Mouse (Mus musculus) Patski (cell line): Measurements from ENCODE around the gene Mtcl1. TPM values are rescaled to one million over a fixed set of nuclear protein-coding genes. Genes with fewer than 3 reads are reported as not detected.
"Not testable (repeated sequence)": the region's sequence is repeated elsewhere in the genome, so short reads cannot be mapped to it uniquely, and the experiment has no call there.

ENCODE experiments used
- ATAC-seq: fragments of 100-300 bp; one replicate; pipeline ENCODE4 v1.8.0; 2021
- CTCF ChIA-PET: fragments of 350-600 bp; sonication (Branson Sonifier 250); formaldehyde crosslinking; loops from one replicate; lab custom pipeline; 2022; ENCODE audit warnings: inconsistent platforms; lab: Charles Lee
- POLR2A ChIA-PET: fragments of 350-600 bp; sonication (Branson Sonifier 250); formaldehyde crosslinking; loops from one replicate; lab custom pipeline; 2022; ENCODE audit warnings: antibody characterized with exemption, inconsistent platforms; lab: Charles Lee
- DNase-seq: peaks from one replicate; pipeline ENCODE4 v3.0.0-alpha.2; 2011; ENCODE audit warnings: low read depth, low spot score
- H3K27me3 ChIP-seq: fragments of 371-371 bp; one replicate; pipeline ENCODE4 v1.5.1; 2021
- CTCF ChIP-seq: fragments of 100-300 bp; IDR thresholded peaks from one replicate; pipeline ENCODE4 v1.5.1; 2021
- in situ Hi-C: fragments of 300-500 bp; cut with MboI; formaldehyde crosslinking; loops from 3 replicates; pipeline ENCODE4 v1.11.1; 2018; ENCODE audit warnings: low pct_unique_long_range_greater_than_20kb, mixed read lengths
- polyA plus RNA-seq: library from polyadenylated mRNA; unstranded; gene quantifications from one replicate; pipeline ENCODE4 v1.2.3, GENCODE M21; 2021

Gene Mtcl1
- polyA plus RNA-seq, 1 experiment from 2014 or later, result 17.5 TPM

DNA sequence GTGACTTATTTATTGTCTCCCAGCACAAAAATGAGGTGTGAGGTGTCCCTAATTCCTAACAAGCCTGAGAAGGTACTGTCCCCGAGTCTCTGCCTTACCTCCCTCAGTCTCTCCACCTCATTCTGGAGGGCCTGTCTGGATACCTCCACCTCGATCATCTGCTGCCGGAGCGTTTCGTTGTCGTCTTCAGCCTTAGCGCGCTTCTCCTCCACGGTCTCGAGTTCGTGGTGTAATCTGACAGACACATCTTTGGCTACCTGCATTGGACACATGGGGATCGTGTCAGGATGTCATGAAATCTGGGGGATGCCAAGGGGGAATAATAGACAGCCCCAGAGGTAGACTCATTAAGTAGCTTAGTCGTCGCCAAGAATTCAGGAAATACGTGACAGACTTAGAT lies 13.6 kb downstream of the Mtcl1 start:
- ChIA-PET POLR2A (no interaction called here), CTCF (no interaction called here)
- no peak for ATAC-seq
- DNase-seq, result no peak
- TF ChIP-seq CTCF, result no peak
- in situ Hi-C loops, result no loop called here
- no peaks in the 10 kb centered on the region for H3K27me3 ChIP-seq

DNA sequence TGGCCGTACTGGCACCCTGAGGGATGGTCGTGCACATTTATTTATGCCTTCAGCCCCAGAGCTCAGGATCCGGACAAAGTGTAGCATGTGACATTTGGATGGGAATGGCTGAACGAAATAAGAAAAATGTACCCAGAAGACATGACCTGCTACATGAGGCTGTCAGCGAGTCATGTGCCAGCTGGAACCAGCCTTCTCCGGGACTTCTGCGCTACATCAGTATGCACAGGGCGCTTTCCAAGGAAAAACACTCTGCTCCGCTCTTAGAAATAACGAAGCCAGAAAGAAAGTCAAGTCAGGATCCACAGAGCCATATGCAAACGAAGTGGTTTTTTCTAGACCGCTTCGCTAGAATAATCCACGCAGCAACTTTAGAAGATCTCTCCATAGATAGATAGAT lies 14.5 kb downstream of the Mtcl1 start:
- TF ChIP-seq CTCF, result no peak
- ATAC-seq, result no peak

GRCm38 (mm10) chr17:66434566-66434965 lies 15.0 kb downstream of the Mtcl1 start:
- POLR2A ChIA-PET, result no interaction called here
- no peak for DNase-seq
- CTCF ChIA-PET, result no interaction called here
- ATAC-seq, result no peak
- H3K27me3 ChIP-seq, result no peaks in the 10 kb centered on the region
- TF ChIP-seq CTCF, result no peak
- in situ Hi-C loops, result no loop called here

More for the DNA sequence above, 14.5 kb downstream of the Mtcl1 start:
- no peak for DNase-seq
- POLR2A ChIA-PET, result no interaction called here
- H3K27me3 ChIP-seq, result no peaks in the 10 kb centered on the region
- in situ Hi-C loops, result no loop called here
- CTCF ChIA-PET, result no interaction called here

- in situ Hi-C loops, POLR2A ChIA-PET, CTCF ChIA-PET, H3K27me3 ChIP-seq, ATAC-seq, DNase-seq: not testable (repeated sequence)
Measured at GRCm38 (mm10) chr17:66424601-66425000, 24.9 kb downstream of the Mtcl1 start.

- H3K27me3 ChIP-seq, result no peaks in the 10 kb centered on the region
- in situ Hi-C loops, result no loop called here
- POLR2A ChIA-PET, result no interaction called here
- DNase-seq (no peak), ATAC-seq (no peak)
- no peak for TF ChIP-seq CTCF
- CTCF ChIA-PET, result no interaction called here
Measured at GRCm38 (mm10) chr17:66419421-66419820, 30.1 kb downstream of the Mtcl1 start.

DNA sequence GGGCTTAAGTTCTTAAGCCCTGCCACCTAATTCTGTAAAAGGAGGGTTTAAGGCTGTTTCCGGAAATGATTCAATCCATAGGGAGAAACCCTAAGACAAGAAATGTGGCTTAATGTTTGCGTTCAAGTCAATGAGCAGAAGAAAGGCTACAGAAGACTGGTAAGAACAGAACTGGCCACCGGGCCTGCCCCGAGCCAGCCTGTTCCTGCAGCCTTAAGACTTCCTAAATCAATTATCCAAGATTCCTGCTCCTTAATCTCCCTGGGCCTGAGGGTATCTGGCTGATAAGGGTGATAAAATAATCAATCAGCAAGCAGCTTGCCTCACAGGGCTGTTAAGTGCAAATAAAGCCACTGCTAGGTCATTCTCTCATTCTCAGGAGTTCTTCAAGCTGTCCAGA lies 31.8 kb downstream of the Mtcl1 start:
- in situ Hi-C loops, result no loop called here
- no peak for DNase-seq

DNA sequence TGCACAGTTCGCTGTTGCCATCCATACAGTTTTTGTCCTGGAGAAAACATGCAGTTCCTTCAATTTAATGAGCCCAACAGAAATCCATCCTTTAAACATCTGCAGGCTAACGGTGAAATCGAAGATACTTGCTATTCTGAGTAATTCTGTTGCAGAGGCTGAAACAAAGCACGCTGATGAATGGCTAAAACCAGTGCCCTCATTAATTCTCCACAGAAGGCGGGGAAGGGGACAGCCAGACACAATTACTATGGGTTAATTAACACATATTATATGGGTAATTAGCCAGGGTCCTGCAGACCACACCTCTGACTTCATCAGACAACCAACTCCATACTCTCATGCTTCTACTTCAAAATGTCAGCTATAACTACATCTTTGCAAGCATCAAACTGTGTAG lies 32.2 kb downstream of the Mtcl1 start:
- ChIA-PET CTCF (no interaction called here), POLR2A (no interaction called here)
- no peak for TF ChIP-seq CTCF
- in situ Hi-C loops, result no loop called here
- ATAC-seq (no peak), DNase-seq (no peak)
- no peaks in the 10 kb centered on the region for H3K27me3 ChIP-seq

More for the DNA sequence above, 31.8 kb downstream of the Mtcl1 start:
- CTCF ChIA-PET, result no interaction called here
- no peaks in the 10 kb centered on the region for H3K27me3 ChIP-seq
- POLR2A ChIA-PET, result no interaction called here
- no peak for ATAC-seq
- TF ChIP-seq CTCF, result no peak

GRCm38 (mm10) chr17:66416841-66417313 lies 32.7 kb downstream of the Mtcl1 start:
- DNase-seq, result no peak
- POLR2A ChIA-PET, result no interaction called here
- CTCF ChIA-PET, result no interaction called here
- in situ Hi-C loops, result no loop called here
- no peaks in the 10 kb centered on the region for H3K27me3 ChIP-seq
- no peak for ATAC-seq
- TF ChIP-seq CTCF, result no peak

DNA sequence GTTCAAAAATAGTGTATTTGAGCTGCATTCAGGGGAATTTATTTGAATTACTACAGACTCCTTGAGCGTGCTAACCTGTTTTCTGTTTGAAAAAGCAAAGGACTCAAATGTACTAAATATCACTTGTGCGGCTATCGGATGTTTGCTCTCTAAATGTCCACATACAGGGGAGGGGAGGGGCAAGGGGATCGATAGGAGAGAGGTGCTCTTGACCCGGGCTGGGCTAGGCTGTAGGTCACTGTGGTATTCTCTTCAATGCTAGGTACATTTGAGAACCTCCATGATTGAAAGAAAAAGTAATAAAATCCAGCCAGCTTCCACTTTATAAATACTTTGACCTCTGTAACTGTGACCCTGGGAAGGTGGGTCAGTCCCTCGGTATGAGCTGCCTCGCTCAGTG lies 33.1 kb downstream of the Mtcl1 start:
- POLR2A ChIA-PET, result no interaction called here
- in situ Hi-C loops, result no loop called here
- ATAC-seq (no peak), DNase-seq (no peak)
- CTCF ChIA-PET, result no interaction called here
- no peak for TF ChIP-seq CTCF
- no peaks in the 10 kb centered on the region for H3K27me3 ChIP-seq

DNA sequence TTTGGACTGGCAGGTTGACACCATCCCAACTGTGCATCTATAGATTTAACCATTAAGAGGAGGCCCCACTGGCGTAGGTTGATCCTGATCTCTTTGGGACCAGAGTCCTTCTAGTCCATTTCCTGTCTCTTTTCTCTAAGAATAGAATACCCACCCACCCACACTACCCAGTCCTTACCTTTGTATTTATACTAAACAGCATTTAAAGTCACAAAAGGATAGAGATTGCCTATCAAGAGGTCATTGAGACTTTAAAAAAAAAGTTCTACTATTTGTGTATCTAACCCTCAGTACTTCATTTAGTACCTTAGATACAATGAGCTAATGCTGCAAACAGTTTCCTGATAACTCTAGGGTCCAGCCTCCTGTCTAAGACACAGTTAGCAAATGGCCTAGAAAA lies 35.2 kb downstream of the Mtcl1 start:
- in situ Hi-C loops, result no loop called here
- no peaks in the 10 kb centered on the region for H3K27me3 ChIP-seq
- ATAC-seq (no peak), DNase-seq (no peak)
- ChIA-PET POLR2A (no interaction called here), CTCF (no interaction called here)
- TF ChIP-seq CTCF, result no peak

GRCm38 (mm10) chr17:66412155-66412970 lies 37.2 kb downstream of the Mtcl1 start:
- peak; percentile 25 for DNase-seq
- POLR2A ChIA-PET, result interaction anchor here (0.5 to 1.1 kb wide), 3 partner anchors 8 to 71 kb away, joined by 3 to 4 read pairs (median 3); no protein-coding TSS in a partner anchor
- TF ChIP-seq CTCF, result no peak

More at GRCm38 (mm10) chr17:66412155-66412970, 37.2 kb downstream of the Mtcl1 start:
- in situ Hi-C loops, result no loop called here
- CTCF ChIA-PET, result interaction anchor here (0.7 kb wide), 1 partner anchor 13 kb away, joined by 4 read pairs; no protein-coding TSS in a partner anchor
- no peaks in the 10 kb centered on the region for H3K27me3 ChIP-seq
- ATAC-seq, result peak; percentile 66
